Mouse (Mus musculus) yolk sac, embryonic 10.5 days (tissue): ENCODE measurements around the gene Hadh.
A peak's percentile ranks its signal among the peaks of the same experiment; 100 is the strongest.

Experiments
- DNase-seq: peaks from one replicate; pipeline ENCODE4 v3.0.0-alpha.2; 2017; ENCODE audit warnings: low spot score

Gene Hadh

GRCm38 (mm10) chr3:131271157-131271556 lies 744 bp downstream of the Hadh start:
- DNase-seq: peak; percentile 87

GRCm38 (mm10) chr3:131270381-131270780 lies 1.5 kb downstream of the Hadh start:
- no peak for DNase-seq

GRCm38 (mm10) chr3:131266366-131267050 lies 5.4 kb downstream of the Hadh start:
- DNase-seq: no peak

DNA sequence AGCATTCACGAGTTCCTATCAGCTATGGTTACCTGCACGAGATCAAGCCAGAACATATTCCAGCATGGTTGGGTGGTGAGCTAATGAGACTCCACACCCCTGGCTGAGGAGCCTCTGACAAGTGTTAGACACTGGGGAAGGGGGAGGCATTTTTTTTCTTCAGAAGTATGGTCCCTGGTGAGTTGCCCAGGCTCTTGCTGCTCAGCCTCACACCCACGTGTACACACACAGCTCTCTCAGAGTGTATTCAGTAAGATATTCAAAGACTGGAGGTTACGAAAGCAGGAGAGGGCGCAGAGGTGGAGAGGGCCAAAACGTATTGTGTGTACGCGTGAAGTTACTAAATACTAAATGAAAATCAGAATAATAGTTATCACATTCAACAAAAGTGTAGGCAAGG lies 6.4 kb downstream of the Hadh start:
- no peak for DNase-seq

GRCm38 (mm10) chr3:131263766-131264486 lies 8.0 kb downstream of the Hadh start:
- DNase-seq: peak; percentile 87

DNA sequence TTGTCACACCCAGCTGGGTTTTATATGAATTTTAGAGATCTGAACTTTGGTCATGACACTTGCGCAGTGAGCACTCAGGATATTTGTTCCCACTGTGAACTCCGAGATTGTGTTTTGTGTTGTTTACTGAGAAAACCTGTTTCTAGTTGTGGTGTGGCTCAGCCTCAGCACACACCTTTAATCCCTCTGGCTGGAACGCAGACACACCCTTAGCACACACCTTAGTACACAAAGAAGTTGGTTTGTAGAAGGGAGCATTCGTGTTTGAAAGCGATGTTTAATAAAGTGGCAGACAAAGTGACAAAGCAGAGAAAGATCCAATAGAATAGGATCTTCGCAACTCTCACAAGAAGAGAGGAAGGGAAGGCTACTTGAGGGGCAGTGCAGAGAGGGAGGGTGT lies 11.5 kb downstream of the Hadh start:
- DNase-seq: no peak

GRCm38 (mm10) chr3:131259392-131259965 lies 12.4 kb downstream of the Hadh start:
- no peak for DNase-seq

GRCm38 (mm10) chr3:131258921-131259320 lies 13.0 kb downstream of the Hadh start:
- no peak for DNase-seq

GRCm38 (mm10) chr3:131255399-131255981 lies 16.4 kb downstream of the Hadh start:
- DNase-seq: no peak

- no peak for DNase-seq
Observed at GRCm38 (mm10) chr3:131254991-131255390, 16.9 kb downstream of the Hadh start.

GRCm38 (mm10) chr3:131251601-131252000 lies 20.3 kb downstream of the Hadh start:
- no peak for DNase-seq

- DNase-seq: no peak
Observed at GRCm38 (mm10) chr3:131250978-131251377, 20.9 kb downstream of the Hadh start.

DNA sequence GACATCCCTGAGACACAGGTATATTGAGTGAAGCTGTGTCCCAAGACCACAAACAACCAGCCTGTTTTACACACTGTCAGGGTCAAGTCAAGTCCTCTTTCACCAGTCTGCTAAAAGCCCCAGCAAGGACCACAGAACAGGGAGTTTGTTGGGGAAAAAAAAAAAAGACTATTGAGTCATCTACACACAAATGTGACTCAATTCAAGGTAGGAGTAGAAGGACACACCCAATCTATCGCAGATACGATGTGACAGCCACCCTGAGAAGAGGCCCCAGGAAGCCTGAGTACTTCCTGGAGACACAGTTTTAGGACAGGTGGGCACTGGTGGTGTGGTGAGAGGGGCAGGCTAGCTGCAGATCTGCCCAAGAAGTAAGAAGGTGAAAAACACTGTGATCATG lies 21.6 kb downstream of the Hadh start:
- no peak for DNase-seq

GRCm38 (mm10) chr3:131248444-131248843 lies 23.5 kb downstream of the Hadh start:
- no peak for DNase-seq

- DNase-seq: no peak
Observed at GRCm38 (mm10) chr3:131247851-131248250, 24.1 kb downstream of the Hadh start.

DNA sequence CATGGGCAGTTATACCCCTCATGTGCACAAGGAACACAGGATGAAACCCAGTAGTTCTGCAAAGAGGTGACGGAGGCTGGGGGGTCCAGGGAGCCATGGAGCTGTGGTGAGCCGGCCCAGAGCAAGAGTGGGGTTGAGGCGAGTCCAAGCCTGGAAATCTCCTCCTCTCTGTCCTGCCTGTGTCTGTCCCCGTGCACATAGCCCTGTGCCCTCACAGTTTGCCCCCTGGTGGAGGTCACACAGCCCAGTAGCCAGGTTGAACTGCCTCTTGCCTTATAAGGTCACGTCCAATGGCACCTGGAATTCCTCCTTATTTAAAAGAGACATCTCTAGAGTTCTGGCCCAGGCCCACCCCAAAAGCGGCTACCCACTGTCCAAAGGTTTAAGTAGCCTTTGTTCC lies 24.5 kb downstream of the Hadh start:
- no peak for DNase-seq

GRCm38 (mm10) chr3:131246579-131247046 lies 25.3 kb downstream of the Hadh start:
- DNase-seq: no peak

DNA sequence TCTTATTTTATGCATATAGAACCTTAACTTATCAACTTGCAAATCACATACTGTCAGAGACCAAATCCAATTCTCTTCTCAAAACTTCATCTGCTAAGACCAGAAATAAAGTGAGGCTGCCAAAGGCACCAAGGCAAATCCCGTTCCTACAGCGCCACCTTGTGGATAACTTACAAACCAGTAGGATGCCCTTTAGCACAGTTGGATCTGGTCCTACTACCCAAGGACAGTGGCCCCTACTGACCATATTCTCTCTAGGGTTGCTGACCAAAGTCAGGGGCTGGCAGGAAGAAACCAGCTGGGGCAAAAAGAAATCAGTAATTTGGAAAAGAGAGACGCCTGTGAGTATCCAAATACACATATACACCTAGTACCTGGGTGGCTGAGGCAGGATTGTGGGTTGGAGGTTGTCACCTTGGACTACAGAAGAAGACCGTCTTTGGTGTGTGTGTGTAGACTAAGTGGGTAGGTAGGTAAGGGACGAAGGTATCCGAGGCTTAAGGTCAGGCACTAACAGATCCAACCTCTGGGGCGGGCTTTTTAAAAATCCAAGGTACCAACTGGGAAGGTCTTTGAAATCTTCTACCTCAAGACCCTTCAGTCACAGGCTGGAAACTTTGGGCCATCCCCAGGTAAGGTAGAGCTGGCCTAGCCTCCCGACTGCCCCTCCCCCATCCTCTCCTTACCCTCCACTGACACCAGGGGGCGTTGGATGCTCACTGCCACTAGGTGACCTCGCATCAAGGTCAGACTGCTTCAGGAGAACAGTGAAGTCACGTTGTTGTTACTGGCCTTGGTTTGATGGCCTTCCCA lies 25.9 kb downstream of the Hadh start:
- DNase-seq: peak; percentile 41

DNA sequence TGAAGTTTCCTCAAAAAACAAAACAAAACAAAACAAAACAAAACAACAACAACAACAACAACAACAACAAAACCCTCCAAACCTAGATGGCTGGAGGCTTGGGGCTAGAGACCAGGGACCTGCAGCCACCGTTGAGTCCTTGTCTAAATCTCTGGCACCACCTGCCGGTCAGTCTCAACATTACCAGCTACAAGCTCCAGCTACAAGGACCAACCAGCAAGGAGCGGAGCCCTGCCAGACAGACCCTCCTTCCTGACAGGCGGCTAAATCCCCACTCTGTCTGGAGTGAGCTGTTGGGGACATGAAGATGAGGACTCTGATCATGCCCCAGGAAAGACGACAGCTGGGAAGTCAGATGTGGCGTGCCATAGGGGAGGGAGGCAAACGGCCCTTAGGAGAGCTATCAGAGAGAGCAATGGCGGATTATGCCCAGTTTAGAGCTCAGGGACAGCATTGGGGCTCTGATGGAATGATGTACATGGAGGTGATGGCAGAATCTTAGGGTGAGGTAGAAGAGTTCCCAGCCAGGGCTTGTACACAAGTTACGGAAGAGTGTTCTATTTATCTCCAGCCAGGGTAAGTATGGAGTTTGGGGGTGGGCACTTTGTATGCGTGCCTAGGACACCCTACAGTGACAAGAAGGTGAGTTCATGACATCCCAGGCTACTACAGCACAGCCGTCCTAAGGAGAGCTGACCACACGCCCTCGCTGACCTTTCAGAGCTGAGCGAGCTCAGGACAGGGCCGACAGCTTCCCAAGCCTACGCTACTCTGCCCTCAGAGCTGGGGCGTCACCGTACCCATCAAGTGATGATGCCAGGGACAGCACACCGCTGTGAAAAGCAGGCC lies 33.9 kb downstream of the Hadh start:
- peak; percentile 77 for DNase-seq

DNA sequence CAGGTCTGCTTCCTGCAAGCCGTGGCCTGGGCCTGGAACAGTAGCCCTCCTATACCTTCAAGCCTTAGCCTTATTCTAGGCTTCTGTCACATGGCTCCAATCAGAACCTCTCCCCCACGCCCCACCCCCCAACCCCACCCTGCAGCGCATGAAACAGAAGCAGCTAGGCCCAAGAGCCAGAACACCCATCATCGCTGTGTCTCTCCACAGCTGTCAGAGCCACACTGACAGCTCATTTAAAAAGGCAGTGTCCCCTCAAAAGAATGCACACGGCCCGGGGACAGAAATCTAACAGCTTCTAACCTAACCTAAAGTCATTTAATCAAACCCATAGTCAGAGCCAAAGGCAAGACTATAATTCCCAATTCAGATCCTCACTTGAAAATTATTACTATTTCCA lies 34.8 kb downstream of the Hadh start:
- DNase-seq: no peak

DNA sequence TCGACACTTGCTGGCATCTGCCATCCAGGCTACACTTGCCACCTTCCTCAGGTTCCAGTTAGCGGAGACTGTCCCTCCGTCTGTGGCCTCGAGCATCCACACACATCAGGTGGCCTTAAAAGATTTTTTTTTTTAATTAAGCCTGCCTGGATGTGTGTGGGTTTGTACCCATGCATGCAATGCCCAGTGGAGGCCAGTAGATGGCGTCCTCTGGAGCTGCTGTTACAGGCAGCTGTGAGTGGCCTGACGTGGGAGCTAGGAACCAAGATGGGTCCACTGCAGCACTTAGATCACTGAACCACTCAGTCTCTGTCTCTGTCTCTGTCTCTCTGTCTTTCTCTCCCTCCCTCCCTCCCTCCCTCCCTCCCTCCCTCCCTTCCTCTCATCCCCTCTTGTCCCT lies 43.8 kb downstream of the Hadh start:
- no peak for DNase-seq
